Mouse (Mus musculus): ENCODE data around the gene Oprm1.
A peak's percentile ranks its signal among the peaks of the same experiment; 100 is the strongest.

The Oprm1 gene

DNA sequence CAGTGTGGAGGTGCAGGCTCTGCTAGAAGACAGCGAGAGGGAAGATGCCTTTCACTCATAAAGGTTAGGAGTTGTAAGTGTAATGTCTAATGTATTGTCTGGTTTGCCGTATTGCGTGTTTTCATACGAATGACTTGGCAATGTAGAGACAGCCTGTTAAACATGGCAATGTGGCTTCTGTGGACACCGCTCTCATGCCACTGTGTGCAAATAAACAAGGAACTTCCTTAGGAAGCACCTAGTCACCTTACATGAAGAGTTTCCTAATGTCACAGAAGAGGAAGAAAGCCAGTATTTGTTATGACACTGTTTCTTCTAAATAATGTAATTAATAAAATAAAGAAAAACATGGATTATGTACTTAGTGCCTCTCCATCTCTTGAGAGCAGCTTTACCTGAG lies 278.9 kb downstream of the Oprm1 start:
- DNase-seq (ENCODE audit: extremely low spot score, low spot score), result no peak

DNA sequence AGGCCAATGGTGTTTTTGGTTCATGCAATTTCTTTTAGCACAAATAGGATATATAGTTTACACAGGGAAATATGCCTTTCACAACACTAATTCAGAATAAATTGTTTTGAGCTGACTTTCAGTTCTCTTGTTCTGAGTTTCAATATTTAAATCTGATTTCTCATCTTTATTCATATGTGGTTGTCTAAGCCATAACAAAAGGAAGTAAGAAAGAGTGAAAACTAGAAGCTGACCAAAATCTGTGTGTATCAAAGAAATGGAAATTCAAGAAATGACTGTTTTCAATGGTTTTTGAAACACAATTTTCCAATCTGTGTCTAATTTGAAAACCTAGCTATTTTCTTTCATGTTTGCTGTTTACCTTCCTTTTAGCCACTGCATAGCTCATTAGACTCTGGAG lies 282.7 kb downstream of the Oprm1 start:
- no peak for DNase-seq (ENCODE audit: extremely low spot score, low spot score)

- DNase-seq (ENCODE audit: extremely low spot score, low spot score), result no peak
Measured at GRCm38 (mm10) chr10:7043896-7044295, 285.6 kb downstream of the Oprm1 start.

DNA sequence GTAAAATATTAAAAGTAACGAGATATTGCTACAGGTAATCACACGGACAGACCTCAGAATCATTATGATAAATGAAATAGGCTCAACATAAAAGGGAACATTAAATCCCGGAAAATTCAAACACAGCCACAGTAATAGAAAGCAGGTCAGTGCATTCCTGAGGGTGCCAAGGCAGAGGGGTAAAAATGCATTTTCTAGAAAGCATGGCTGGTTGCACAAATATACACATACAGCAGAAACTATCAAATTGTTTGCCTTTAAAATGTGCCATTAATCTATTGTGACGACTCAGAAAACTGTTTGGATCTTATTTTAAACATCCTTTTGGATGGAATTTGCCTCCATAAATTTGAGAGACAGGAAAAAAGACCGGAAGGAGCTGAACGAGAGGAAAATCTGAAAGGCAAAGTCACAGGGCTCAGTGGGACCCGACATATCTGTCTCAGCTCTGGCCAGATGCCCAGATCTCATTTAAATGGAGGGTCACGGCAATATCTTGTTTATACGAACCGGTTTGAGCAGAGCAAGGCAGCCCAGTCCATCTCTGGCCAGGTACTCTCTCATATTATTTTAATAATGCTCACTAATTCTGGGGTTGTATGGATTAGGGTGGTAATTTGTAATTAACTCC lies 289.1 kb downstream of the Oprm1 start:
- DNase-seq (ENCODE audit: extremely low spot score, low spot score), result no peak

- DNase-seq (ENCODE audit: extremely low spot score, low spot score), result no peak
Measured at GRCm38 (mm10) chr10:7047919-7048291, 289.6 kb downstream of the Oprm1 start.

- no peak for DNase-seq (ENCODE audit: extremely low spot score, low spot score)
Measured at GRCm38 (mm10) chr10:7049901-7050300, 291.6 kb downstream of the Oprm1 start.

DNA sequence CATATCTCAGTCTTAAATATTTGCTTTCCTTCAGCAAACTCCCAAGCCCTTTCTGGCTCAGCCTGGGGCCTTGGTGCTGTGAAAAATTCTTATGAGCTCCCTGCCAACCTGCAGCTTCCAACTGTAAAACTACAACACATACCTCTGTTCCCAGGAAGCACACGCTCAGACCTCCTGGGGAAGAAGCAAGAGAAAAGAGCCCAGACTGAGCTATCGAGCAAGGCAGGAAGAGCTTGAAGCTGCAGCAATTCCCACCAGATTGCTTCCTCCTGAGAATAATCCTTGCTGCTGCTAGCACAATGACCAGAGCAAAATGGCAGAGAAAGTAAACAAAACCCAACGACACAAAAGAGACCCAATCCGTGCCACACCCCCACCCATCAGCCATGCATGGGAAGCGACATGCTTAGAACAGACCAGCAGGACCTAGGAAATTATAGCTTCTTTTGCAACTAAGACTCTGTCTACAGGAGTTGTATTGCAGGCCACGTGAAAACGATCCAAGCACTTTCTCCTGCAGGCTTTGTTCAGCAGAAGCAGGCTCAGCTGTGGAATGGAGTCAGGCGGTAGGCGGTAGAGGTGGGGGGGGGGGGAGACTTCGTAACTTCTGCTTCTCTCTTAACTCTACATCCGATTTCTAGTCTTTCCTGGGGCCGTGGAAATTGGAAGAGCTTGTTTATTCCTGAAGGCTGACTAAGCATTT lies 294.2 kb downstream of the Oprm1 start, which contains the start of gene Ipcef1:
TSS of gene Ipcef1 (minus strand) at position 164 of the 703 bp plus-strand sequence.
- DNase-seq (ENCODE audit: extremely low spot score, low spot score), result peak; percentile 22

DNA sequence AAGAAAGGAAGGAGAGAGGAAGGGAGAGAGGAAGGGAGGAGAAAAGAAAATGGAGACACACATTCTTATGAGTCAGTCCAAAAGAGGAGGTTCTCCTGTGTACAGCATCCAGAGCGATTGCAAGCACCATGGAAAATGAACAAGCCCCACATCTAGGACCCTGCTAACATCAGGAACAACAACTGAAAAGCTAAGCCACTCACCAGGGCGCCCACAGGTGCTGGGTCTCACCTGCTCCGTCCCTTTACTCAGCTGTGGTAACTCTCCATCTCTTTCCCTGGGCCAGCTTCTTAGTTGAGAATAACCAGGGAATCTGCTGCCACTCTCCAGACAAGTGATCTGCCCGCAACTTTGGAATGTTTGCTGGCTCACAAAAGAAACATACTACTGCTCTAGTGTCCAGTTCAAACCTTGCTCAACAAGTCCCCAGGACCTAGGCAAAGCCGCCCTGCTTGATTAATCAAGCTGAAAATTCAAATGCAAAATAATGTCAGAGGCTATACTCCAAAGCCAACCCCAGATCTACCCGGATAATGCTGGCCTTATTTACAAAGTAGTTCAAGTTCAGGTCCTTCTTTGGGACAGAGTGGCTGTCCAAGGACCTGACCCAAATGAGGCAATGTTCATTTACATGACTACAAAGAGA lies 296.4 kb downstream of the Oprm1 start:
- no peak for DNase-seq (ENCODE audit: extremely low spot score, low spot score)

- no peak for DNase-seq (ENCODE audit: extremely low spot score, low spot score)
Measured at GRCm38 (mm10) chr10:7057546-7057945, 299.2 kb downstream of the Oprm1 start.

DNA sequence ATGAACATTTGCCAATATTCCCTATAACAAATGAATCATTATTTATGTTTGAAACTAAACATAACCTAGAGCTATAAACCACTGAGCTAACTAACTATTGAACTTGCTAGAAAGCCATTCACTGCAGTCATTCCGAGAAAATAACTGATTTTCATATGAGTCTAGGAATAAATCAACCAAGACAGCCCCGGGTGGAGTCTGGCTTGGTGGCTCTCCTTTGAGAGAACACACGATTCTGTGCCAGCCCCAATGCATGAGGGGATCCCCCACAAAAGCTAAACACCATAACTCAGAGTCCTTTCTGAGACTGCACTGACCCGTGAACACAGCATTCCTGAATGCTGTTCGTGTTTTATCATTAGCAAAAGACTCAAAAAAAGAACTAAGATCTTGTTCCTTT lies 302.0 kb downstream of the Oprm1 start:
- DNase-seq (ENCODE audit: extremely low spot score, low spot score), result no peak

- DNase-seq (ENCODE audit: extremely low spot score, low spot score), result no peak
Measured at GRCm38 (mm10) chr10:7062993-7063392, 304.7 kb downstream of the Oprm1 start.

GRCm38 (mm10) chr10:7063752-7064457 lies 305.6 kb downstream of the Oprm1 start:
- DNase-seq (ENCODE audit: extremely low spot score, low spot score), result no peak

- DNase-seq (ENCODE audit: extremely low spot score, low spot score), result no peak
Measured at GRCm38 (mm10) chr10:7068608-7069007, 310.3 kb downstream of the Oprm1 start.

GRCm38 (mm10) chr10:7069090-7069489 lies 310.8 kb downstream of the Oprm1 start:
- no peak for DNase-seq (ENCODE audit: extremely low spot score, low spot score)

- no peak for DNase-seq (ENCODE audit: extremely low spot score, low spot score)
Measured at GRCm38 (mm10) chr10:7070100-7070835, 312.0 kb downstream of the Oprm1 start.

DNA sequence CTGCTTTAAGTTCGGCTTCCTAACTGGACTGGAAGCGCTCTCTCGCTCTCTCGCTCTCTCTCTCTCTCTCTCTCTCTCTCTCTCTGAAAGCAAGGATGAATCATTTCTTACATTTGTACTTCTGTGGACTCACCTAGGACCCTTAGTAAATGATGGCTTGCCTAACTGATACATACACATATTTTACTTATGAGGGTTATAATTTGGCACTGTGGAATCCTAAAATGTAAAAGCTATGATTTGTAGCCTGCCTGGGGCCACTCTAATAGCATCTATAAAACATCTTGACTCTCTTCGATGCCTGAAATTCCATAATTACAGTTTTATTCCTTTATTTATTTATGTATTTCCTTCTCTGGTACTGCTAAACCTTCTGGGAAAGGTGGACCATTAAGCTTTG lies 312.6 kb downstream of the Oprm1 start:
- no peak for DNase-seq (ENCODE audit: extremely low spot score, low spot score)

DNA sequence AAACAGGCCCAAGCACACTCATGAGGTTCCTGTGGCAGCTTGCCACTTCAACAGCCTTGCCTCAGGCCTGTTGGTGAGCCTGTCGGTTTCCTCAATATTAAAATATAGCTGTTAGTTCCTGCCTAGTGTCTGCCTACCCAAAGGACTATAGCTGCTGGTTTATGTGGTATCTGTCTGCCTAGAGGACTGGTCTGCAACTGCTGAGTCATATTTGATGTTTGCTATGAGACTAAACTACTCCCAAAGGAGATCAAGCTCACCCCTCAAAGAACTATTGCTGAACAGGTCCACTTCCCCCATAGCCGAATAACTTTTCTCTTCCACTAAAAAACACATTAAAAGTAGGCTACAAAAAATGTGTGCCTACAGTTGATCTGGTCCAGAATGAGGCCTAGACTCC lies 315.9 kb downstream of the Oprm1 start:
- DNase-seq (ENCODE audit: extremely low spot score, low spot score), result no peak

GRCm38 (mm10) chr10:7075661-7076060 lies 317.4 kb downstream of the Oprm1 start:
- DNase-seq (ENCODE audit: extremely low spot score, low spot score), result no peak

- DNase-seq (ENCODE audit: extremely low spot score, low spot score), result peak; percentile 54
Measured at GRCm38 (mm10) chr10:7076201-7076600, 317.9 kb downstream of the Oprm1 start.

- DNase-seq (ENCODE audit: extremely low spot score, low spot score), result no peak
Measured at GRCm38 (mm10) chr10:7076662-7077211, 318.4 kb downstream of the Oprm1 start.

DNA sequence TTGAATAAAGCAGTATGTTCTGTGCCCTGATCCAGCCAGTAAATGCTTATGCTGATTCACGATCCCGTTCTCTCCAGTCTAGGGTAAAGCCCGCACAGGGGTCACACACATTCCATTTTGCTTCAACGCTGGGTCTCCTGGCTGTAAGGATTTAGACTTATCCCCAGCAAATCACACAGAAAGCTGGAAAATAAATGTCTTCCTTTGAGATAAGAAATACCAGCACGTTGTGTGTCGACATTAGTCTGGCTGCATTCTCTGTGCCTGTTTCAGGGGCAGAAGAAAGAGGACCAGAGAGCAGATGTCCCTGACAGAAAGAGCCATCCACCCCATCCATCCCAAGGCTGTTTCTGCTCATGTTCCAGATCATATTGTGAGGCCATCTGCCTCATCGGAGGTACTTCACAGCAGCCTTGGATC lies 319.1 kb downstream of the Oprm1 start:
- DNase-seq (ENCODE audit: extremely low spot score, low spot score), result no peak
